Mouse (Mus musculus): ENCODE results near the gene Olfr555. TPM values are rescaled to one million over a fixed set of nuclear protein-coding genes. Genes with fewer than 3 reads are reported as not detected.

Gene Olfr555
- polyA plus RNA-seq, 1 experiment from 2014 or later: not detected

GRCm38 (mm10) chr7:102698461-102698860, 39.8 kb downstream of the Olfr555 start:
- Histone ChIP-seq H3K27ac (no peak overlapping the region), H3K36me3 (replicated peaks) (no peaks in the 10 kb centered on the region), H3K27me3 (ENCODE audit: poor library complexity, severe bottlenecking) (no peaks in the 10 kb centered on the region), H3K4me3 (no peak overlapping the region), H3K9me3 (no peaks in the 10 kb centered on the region), H3K4me1 (no peaks in the 10 kb centered on the region)
- DNase-seq (ENCODE audit: extremely low spot score, low spot score): no peak
- WGBS: 94% methylated on average over 7 of the region's 7 CpGs

- H3K4me3 ChIP-seq: no peak within 1 kb of the TSS
- no peaks in the 10 kb centered on the region for H3K9me3 ChIP-seq
- no peaks in the 10 kb centered on the region for H3K36me3 ChIP-seq (replicated peaks)
- no peak for DNase-seq (ENCODE audit: extremely low spot score, low spot score)
- no peak within 1 kb of the TSS for H3K27ac ChIP-seq
- no peaks in the 10 kb centered on the region for H3K4me1 ChIP-seq
- no peaks in the 10 kb centered on the region for H3K27me3 ChIP-seq (ENCODE audit: poor library complexity, severe bottlenecking)
Observed at GRCm38 (mm10) chr7:102701915-102702314, 43.3 kb downstream of the Olfr555 start, which contains the start of gene Olfr558. Gene Olfr558, plus strand, starts transcription at chr7:102702215.

Other genes starting within 250 kb of the Olfr555 start
- 296 and 311 TPM in 2 replicates for gene Rrm1, start 217.1 kb upstream of the Olfr555 start, polyA plus RNA-seq (2016; fragmentation: Nextera tagmentation; extraction: Ambion mirVana)
- 0.19 and 0.55 TPM in 2 replicates for gene Olfr543, start 177.1 kb upstream of the Olfr555 start, polyA plus RNA-seq (2016; fragmentation: Nextera tagmentation; extraction: Ambion mirVana)
- 0.06 and 0.14 TPM in 2 replicates for gene Olfr544, start 170.5 kb upstream of the Olfr555 start, polyA plus RNA-seq (2016; fragmentation: Nextera tagmentation; extraction: Ambion mirVana)
- 0.05 and 0.17 TPM in 2 replicates for gene Olfr545, start 159.2 kb upstream of the Olfr555 start, polyA plus RNA-seq (2016; fragmentation: Nextera tagmentation; extraction: Ambion mirVana)
- not detected in 2 replicates for gene Olfr547, start 124.1 kb upstream of the Olfr555 start, polyA plus RNA-seq (2016; fragmentation: Nextera tagmentation; extraction: Ambion mirVana)
- not detected in 2 replicates for gene Olfr548-ps1, start 117.9 kb upstream of the Olfr555 start, polyA plus RNA-seq (2016; fragmentation: Nextera tagmentation; extraction: Ambion mirVana)
- not detected in 2 replicates for gene Olfr549, start 109.0 kb upstream of the Olfr555 start, polyA plus RNA-seq (2016; fragmentation: Nextera tagmentation; extraction: Ambion mirVana)
- 0.25 and 0.33 TPM in 2 replicates for gene Trim21, start 93.3 kb upstream of the Olfr555 start, polyA plus RNA-seq (2016; fragmentation: Nextera tagmentation; extraction: Ambion mirVana)
- not detected in 2 replicates for gene Olfr550, start 87.4 kb upstream of the Olfr555 start, polyA plus RNA-seq (2016; fragmentation: Nextera tagmentation; extraction: Ambion mirVana)
- gene Olfr551, start 66.9 kb upstream of the Olfr555 start, polyA plus RNA-seq (2016; fragmentation: Nextera tagmentation; extraction: Ambion mirVana): not detected in 2 replicates
- gene Olfr552, start 61.1 kb upstream of the Olfr555 start, polyA plus RNA-seq (2016; fragmentation: Nextera tagmentation; extraction: Ambion mirVana): not detected in 2 replicates
- not detected in 2 replicates for gene Olfr553, start 40.6 kb upstream of the Olfr555 start, polyA plus RNA-seq (2016; fragmentation: Nextera tagmentation; extraction: Ambion mirVana)
- gene Olfr554, start 20.4 kb upstream of the Olfr555 start, polyA plus RNA-seq (2016; fragmentation: Nextera tagmentation; extraction: Ambion mirVana): not detected in 2 replicates
- not detected in 2 replicates for gene Olfr556, start 6.1 kb downstream of the Olfr555 start, polyA plus RNA-seq (2016; fragmentation: Nextera tagmentation; extraction: Ambion mirVana)
- gene Trim68, start 28.5 kb downstream of the Olfr555 start, polyA plus RNA-seq (2016; fragmentation: Nextera tagmentation; extraction: Ambion mirVana): 9.3 and 10.9 TPM in 2 replicates
- gene Olfr557, start 37.1 kb downstream of the Olfr555 start, polyA plus RNA-seq (2016; fragmentation: Nextera tagmentation; extraction: Ambion mirVana): not detected in 2 replicates
- gene Olfr558, start 43.4 kb downstream of the Olfr555 start, polyA plus RNA-seq (2016; fragmentation: Nextera tagmentation; extraction: Ambion mirVana): not detected in 2 replicates
- not detected in 2 replicates for gene Olfr33, start 60.2 kb downstream of the Olfr555 start, polyA plus RNA-seq (2016; fragmentation: Nextera tagmentation; extraction: Ambion mirVana)
- gene Olfr559, start 68.7 kb downstream of the Olfr555 start, polyA plus RNA-seq (2016; fragmentation: Nextera tagmentation; extraction: Ambion mirVana): not detected in 2 replicates
- gene Olfr560, start 100.5 kb downstream of the Olfr555 start, polyA plus RNA-seq (2016; fragmentation: Nextera tagmentation; extraction: Ambion mirVana): not detected in 2 replicates
- not detected in 2 replicates for gene Olfr78, start 100.6 kb downstream of the Olfr555 start, polyA plus RNA-seq (2016; fragmentation: Nextera tagmentation; extraction: Ambion mirVana)
- not detected in 2 replicates for gene Olfr561, start 112.4 kb downstream of the Olfr555 start, polyA plus RNA-seq (2016; fragmentation: Nextera tagmentation; extraction: Ambion mirVana)
- gene Olfr564, start 144.7 kb downstream of the Olfr555 start, polyA plus RNA-seq (2016; fragmentation: Nextera tagmentation; extraction: Ambion mirVana): not detected in 2 replicates
- gene Olfr566, start 199.9 kb downstream of the Olfr555 start, polyA plus RNA-seq (2016; fragmentation: Nextera tagmentation; extraction: Ambion mirVana): not detected in 2 replicates
- not detected in 2 replicates for gene Olfr568, start 218.3 kb downstream of the Olfr555 start, polyA plus RNA-seq (2016; fragmentation: Nextera tagmentation; extraction: Ambion mirVana)
- gene Olfr569, start 232.1 kb downstream of the Olfr555 start, polyA plus RNA-seq (2016; fragmentation: Nextera tagmentation; extraction: Ambion mirVana): not detected in 2 replicates
- not detected in 2 replicates for gene Olfr570, start 235.8 kb downstream of the Olfr555 start, polyA plus RNA-seq (2016; fragmentation: Nextera tagmentation; extraction: Ambion mirVana)